Mouse (Mus musculus) ES-E14 (cell line): ENCODE measurements at regions not wholly inside any gene's neighbourhood (a gene's known extent, or its start where the extent isn't known, plus 50 kb on each side); places are given as distances from the start of the nearest gene placed in this dataset.

Source experiments
- DNase-seq: peaks from one replicate; pipeline ENCODE4 v3.0.0-alpha.2; 2013; ENCODE audit warnings: low read depth, low spot score
- H3K27ac ChIP-seq: 2 replicates; pipeline ENCODE4 v1.5.1; 2012; ENCODE audit warnings: low read depth, mild to moderate bottlenecking, low read length, moderate library complexity, mixed read lengths; ENCODE audit not compliant: poor library complexity, insufficient read depth, severe bottlenecking
- H3K36me3 ChIP-seq: 2 replicates; pipeline ENCODE4 v1.6.1; 2012; ENCODE audit warnings: mild to moderate bottlenecking, low read length, moderate library complexity, mixed read lengths; ENCODE audit not compliant: control insufficient read depth, poor library complexity, insufficient read depth, severe bottlenecking
- H3K4me1 ChIP-seq, 2 experiments: fragments of 150-350 bp in 1 of 2; sonication (generic) in 1 of 2; 2 replicates each; pipeline ENCODE4 v1.6.1; 2012; ENCODE audit warnings: low read length in 2 of 2, mild to moderate bottlenecking in 1 of 2, mixed read lengths in 1 of 2; ENCODE audit not compliant: control insufficient read depth in 2 of 2, insufficient read depth in 2 of 2, poor library complexity in 1 of 2
- H3K4me3 ChIP-seq, 2 experiments: fragments of 150-350 bp in 1 of 2; sonication (generic) in 1 of 2; 2 replicates each; pipeline ENCODE4 v1.5.1; 2012; ENCODE audit warnings: low read length in 2 of 2, low read depth in 1 of 2, mild to moderate bottlenecking in 1 of 2, mixed read lengths in 1 of 2; ENCODE audit not compliant: insufficient read depth in 1 of 2, poor library complexity in 1 of 2, severe bottlenecking in 1 of 2
- H3K9ac ChIP-seq: 2 replicates; pipeline ENCODE4 v1.6.1; 2012; ENCODE audit warnings: low read depth, mild to moderate bottlenecking, low read length, mixed read lengths; ENCODE audit not compliant: poor library complexity, insufficient read depth, severe bottlenecking
- H3K9me3 ChIP-seq: fragments of 150-350 bp; sonication (generic); 2 replicates; pipeline ENCODE4 v1.6.1; 2012; ENCODE audit warnings: low read depth, mild to moderate bottlenecking, low read length; ENCODE audit not compliant: control insufficient read depth, insufficient read depth
- CHD2 ChIP-seq: IDR thresholded peaks from 2 replicates; pipeline ENCODE4 v1.6.1; 2014; ENCODE audit warnings: mild to moderate bottlenecking, low read depth, low read length, inconsistent platforms
- HCFC1 ChIP-seq: IDR thresholded peaks from 2 replicates; pipeline ENCODE4 v1.6.1; 2012; ENCODE audit warnings: low read length, inconsistent platforms, borderline replicate concordance; ENCODE audit not compliant: insufficient read depth
- MAFK ChIP-seq: IDR thresholded peaks from 2 replicates; pipeline ENCODE4 v1.6.1; 2014; ENCODE audit warnings: mild to moderate bottlenecking, low read depth, low read length, inconsistent platforms; ENCODE audit not compliant: insufficient read depth
- ZC3H11A ChIP-seq: IDR thresholded peaks from 2 replicates; pipeline ENCODE4 v1.6.1; 2012; ENCODE audit warnings: low read depth, mild to moderate bottlenecking, inconsistent platforms, low read length, borderline replicate concordance
- ZNF384 ChIP-seq: IDR thresholded peaks from 2 replicates; pipeline ENCODE4 v1.6.1; 2012; ENCODE audit warnings: low read depth, low read length, inconsistent platforms
- in situ Hi-C, 2 experiments: fragments of 600-800 bp; cut with MboI; formaldehyde crosslinking; loops; one replicate each; pipeline ENCODE4 v1.15.1; 2025; ENCODE audit warnings: low sequenced_read_pairs in 2 of 2, inconsistent platforms in 1 of 2; ENCODE audit not compliant: unreplicated experiment in 2 of 2

DNA sequence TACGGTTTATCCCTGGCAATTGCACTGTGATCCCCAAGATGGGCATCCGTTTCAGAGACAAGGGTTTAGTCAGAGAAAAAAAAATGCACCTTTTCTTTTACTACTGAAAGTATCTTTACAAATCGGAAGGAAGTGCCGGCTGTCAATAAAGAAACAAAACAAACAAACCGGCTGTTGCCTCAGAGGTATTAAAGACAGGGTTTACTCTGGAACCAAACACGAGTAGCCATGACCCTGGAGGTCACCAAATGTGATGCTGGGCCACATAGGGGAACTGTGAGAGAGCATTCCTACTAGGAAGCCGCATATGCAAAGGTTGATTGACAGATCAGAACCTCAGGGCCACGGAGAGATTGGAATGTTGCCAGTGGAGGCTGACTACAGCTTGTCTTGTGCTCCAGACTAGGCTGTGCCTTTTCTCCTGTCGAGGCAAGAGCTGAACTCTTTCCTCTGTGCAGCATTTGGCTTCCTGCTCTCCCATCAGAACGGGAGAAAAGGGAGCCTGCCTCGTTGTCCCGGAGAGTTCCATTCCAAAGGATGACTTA is 643.8 kb upstream of the Tmem132c start:
- H3K4me3 ChIP-seq = no peak overlapping the region
- no peak overlapping the region for H3K9ac ChIP-seq
- TF ChIP-seq HCFC1 (no peak), MAFK (no peak), CHD2 (no peak), ZNF384 (no peak), ZC3H11A (no peak)
- DNase-seq = no peak
- H3K27ac ChIP-seq = no peak overlapping the region
- peaks cover 0 to 2% of the 10 kb centered on the region in 2 experiments; a peak in 1 of 4 replicates for H3K4me1 ChIP-seq
- no peaks in the 10 kb centered on the region for H3K36me3 ChIP-seq
- H3K9me3 ChIP-seq = no peaks in the 10 kb centered on the region
- in situ Hi-C loops = no loop called here

DNA sequence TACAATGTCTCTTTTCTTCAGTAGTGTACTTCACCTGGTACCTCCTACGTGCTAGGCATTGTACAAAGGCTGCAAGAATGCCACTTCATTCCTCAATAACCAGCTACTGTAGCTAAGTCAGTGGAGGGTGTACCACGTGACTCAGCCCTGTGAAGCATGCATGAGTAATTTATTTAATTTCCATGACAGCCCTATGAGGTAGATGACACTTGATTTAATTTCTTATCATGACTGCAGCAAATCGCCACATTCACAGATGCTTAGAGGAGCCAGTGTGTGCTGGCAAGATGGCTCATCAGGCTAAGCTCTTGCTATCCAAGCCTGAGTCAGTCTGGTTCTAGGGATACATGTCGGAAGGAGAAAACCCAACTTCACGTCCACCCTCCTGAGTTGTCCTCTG is 642.0 kb upstream of the Tmem132c start:
- Histone ChIP-seq H3K4me1 (peaks cover 0 to 2% of the 10 kb centered on the region in 2 experiments; a peak in 1 of 4 replicates), H3K36me3 (no peaks in the 10 kb centered on the region), H3K4me3 (no peak overlapping the region), H3K27ac (no peak overlapping the region), H3K9ac (no peak overlapping the region), H3K9me3 (no peaks in the 10 kb centered on the region)
- no peak for DNase-seq
- no peak for TF ChIP-seq ZC3H11A
- in situ Hi-C loops = no loop called here

DNA sequence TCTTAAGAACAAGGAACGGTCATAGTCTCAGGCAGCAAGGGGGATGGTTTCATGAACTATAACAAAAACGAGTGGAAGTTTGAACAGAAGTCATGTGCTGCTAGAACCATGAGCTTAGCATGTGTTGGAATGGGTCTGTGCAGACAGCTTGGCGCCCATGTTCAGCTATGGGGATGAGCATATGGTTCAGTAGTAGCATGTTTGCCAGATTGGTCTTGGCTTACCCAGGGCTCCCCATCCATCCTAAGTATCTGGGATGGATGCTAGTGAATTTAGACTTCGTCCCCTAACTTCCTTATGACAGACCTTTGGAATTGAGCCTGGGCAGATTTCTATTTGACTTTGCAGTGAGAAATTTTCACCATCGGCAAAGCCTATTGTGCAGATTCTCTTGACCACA is 634.9 kb upstream of the Tmem132c start:
- H3K9me3 ChIP-seq = no peaks in the 10 kb centered on the region
- no peak for DNase-seq
- H3K27ac ChIP-seq = no peak overlapping the region
- H3K4me1 ChIP-seq = no peaks in the 10 kb centered on the region
- no peak overlapping the region for H3K9ac ChIP-seq
- TF ChIP-seq ZC3H11A = no peak
- no peak for TF ChIP-seq CHD2
- no peak for TF ChIP-seq ZNF384
- no peak for TF ChIP-seq MAFK
- TF ChIP-seq HCFC1 = no peak
- H3K36me3 ChIP-seq = no peaks in the 10 kb centered on the region
- in situ Hi-C loops = no loop called here
- H3K4me3 ChIP-seq = no peak overlapping the region

DNA sequence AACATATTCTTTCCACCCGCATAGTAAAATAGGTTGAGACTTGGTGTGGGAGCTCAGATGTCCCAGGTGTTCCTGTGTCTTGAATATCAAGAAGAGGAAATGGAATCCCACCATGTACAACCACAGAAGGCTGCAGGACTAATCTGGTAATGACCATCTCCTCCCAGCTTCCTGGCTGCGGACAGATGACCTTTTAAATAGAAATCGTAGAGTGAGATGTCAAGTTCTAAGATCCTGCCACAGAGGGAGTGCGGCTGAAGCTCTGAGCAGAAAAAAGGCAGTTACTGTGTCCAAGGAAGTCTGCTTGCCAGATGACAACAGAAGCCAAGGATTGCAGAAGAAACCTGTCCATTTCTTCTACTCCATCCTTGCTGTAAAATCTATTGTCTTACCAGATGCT is 629.0 kb upstream of the Tmem132c start:
- TF ChIP-seq HCFC1 (no peak), MAFK (no peak), ZC3H11A (no peak), ZNF384 (no peak), CHD2 (no peak)
- no peaks in the 10 kb centered on the region for H3K4me1 ChIP-seq
- H3K27ac ChIP-seq = no peak overlapping the region
- no peaks in the 10 kb centered on the region for H3K36me3 ChIP-seq
- no peak overlapping the region for H3K4me3 ChIP-seq
- no peak for DNase-seq
- H3K9me3 ChIP-seq = no peaks in the 10 kb centered on the region
- in situ Hi-C loops = loop anchor here in 1 of 2 experiments (10.0 kb wide), 1 partner anchor 122 kb away; no protein-coding TSS in a partner anchor
- H3K9ac ChIP-seq = no peak overlapping the region

DNA sequence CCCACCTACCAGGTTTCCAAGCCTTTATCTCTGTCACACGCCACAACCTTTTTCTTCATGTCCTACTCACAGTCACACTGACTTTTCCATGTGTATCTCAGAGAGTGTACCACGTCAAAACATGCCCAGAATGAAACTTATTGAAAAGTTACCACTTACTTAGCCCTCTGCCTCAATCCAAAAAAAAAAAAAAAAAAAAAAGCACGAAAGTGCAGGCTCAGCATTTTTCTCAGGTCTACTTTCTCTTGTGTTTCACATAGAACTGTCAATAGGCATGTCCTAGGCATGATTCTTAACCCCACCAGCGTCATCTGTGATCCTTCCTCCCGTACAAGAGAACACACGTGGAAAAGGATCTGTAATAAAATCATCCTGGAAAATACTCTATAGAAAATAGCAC is 619.1 kb upstream of the Tmem132c start:
- Histone ChIP-seq H3K4me3 (no peak overlapping the region), H3K4me1 (no peaks in the 10 kb centered on the region), H3K27ac (no peak overlapping the region), H3K9ac (no peak overlapping the region), H3K36me3 (no peaks in the 10 kb centered on the region), H3K9me3 (no peaks in the 10 kb centered on the region)
- in situ Hi-C loops = no loop called here
- DNase-seq = no peak
- no peak for TF ChIP-seq HCFC1
- TF ChIP-seq ZNF384 = no peak
- TF ChIP-seq ZC3H11A = no peak
- no peak for TF ChIP-seq CHD2
- TF ChIP-seq MAFK = peak; percentile 93
